Mouse (Mus musculus): ENCODE data around the gene Rasal1. TPM values are rescaled to one million over a fixed set of nuclear protein-coding genes. Genes with fewer than 3 reads are reported as not detected.
A peak's percentile ranks its signal among the peaks of the same experiment; 100 is the strongest.

Gene Rasal1
- 0.70 and 0.78 TPM in 2 replicates for polyA plus RNA-seq (2015; fragmentation: Nextera tagmentation; extraction: Ambion mirVana)

DNA sequence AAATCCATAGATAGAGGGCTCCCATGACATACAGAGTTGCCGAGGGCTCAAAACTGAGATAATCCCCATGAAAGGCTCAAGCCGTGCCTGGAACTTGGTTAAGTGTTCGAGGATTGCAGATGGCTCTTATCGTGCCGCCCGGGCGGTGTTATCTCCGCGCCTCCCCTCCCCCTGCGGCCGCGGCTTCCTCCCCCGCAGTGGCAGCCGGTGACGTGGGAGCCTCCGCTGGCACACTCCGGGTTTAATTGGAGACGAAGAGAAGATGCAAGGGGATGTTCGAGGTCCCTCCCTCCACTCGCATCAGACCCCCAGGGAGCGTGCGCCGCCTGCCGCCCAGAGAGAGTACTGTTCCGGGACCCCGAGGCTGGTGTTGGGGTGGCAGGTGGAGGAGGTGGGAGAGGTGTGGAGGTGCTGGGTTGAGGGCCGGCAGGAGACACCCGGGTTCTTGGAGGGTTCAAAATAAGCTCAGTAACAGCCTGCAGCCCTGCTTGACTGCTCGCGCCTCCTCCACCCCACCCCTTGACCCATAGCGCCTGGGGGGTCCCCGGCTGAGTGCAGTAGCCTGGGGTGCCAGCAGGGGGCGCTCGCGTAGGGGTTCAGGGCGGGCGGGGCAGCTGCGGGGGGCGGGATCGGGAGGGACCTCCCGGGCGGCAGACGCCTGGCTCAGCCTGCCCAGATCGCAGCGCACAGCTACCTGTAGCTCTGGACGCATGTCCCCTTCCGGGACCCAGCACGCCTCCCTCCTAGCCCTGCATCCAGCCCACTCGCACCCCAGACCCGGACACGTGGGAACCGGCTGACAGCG, at the start of gene Rasal1:
Gene Rasal1, plus strand, starts transcription at position 244 of the 805 bp plus-strand sequence.
- ATAC-seq (ENCODE audit: low FRiP score, low read depth) = peak; percentile 60; the same call in 1 of the 2 replicates

DNA sequence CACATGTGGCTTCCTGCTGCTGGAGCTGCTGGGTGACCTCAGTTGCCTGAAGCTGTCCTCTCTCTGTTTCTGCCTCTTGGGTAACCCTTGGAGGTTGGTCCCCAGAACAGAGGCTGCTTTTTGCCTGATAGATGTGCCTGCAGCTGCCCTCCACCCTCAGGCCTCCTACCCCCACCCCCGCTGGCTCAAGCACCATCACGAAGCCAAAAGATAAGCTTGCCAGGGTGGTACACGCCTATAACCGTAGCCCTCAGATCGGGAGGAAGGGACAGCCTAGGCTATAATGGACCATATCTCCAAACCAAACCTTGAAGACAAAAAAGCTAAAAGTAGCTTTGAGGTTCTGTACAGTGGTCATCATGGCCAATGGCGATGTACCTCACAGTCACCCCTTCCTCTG, 49.0 kb upstream of the Rasal1 start:
- Histone ChIP-seq H3K4me1 (no peaks in the 10 kb centered on the region), H3K27me3 (no peaks in the 10 kb centered on the region), H3K36me3 (no peaks in the 10 kb centered on the region), H3K9me3 (no peaks in the 10 kb centered on the region), H3K4me2 (replicated peaks) (no peak overlapping the region), H3K27ac (no peak overlapping the region), H3K9ac (no peak overlapping the region), H3K4me3 (no peak overlapping the region)
- WGBS = 99% methylated on average over 6 of the region's 6 CpGs
- ATAC-seq (ENCODE audit: low FRiP score, low read depth) = no peak

More for the DNA sequence above, at the start of gene Rasal1:
- peak within 1 kb of the TSS; percentile 26 for H3K4me3 ChIP-seq
- no peaks in the 10 kb centered on the region for H3K9me3 ChIP-seq
- H3K36me3 ChIP-seq = no peaks in the 10 kb centered on the region
- no peak within 1 kb of the TSS for H3K27ac ChIP-seq
- H3K4me1 ChIP-seq = peaks cover 12% of the 10 kb centered on the region
- 1% methylated on average over 53 of the region's 53 CpGs for WGBS
- peak within 1 kb of the TSS; percentile 43; the same call in 1 of the 2 replicates for H3K9ac ChIP-seq
- peak within 1 kb of the TSS; percentile 58 for H3K4me2 ChIP-seq (replicated peaks)
- H3K27me3 ChIP-seq = peaks cover 82% of the 10 kb centered on the region

DNA sequence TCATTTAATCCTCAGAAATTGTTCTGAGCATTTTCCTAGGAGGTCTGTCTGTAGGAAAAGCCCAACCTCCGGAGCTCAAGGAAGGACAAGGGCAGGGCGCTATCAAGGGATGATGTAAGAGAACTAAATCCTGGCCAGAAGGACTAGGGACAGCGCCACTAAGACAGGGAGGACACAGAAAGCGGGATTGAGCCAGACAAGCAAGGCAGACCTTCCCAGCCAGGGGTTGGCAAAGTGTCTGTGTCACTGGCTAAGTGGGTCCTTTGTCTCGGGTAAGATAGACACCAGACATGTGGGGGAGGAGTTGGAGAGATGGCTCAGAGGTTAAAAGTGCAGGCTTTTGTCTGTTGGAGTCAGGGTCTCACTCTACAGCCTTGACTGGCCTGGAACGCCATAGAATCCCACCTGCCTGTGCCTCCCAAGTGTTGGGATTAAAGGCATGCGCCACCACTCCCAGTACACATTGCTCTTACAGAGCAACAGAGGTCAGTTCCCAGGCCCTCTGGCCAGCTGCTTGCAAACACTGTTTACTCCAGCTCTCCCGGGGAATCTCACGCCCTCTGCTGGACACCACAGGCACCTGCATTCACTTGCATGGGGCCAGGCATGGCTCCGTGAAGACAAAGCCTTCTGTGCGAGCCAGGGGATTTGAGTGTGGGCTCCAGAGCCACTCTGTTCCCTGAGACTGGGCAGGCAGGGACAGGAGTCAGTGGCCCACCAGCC, 47.5 kb upstream of the Rasal1 start:
- Histone ChIP-seq H3K27ac (no peak overlapping the region), H3K4me1 (peaks cover 5% of the 10 kb centered on the region; the same call in 1 of the 2 replicates), H3K9ac (no peak overlapping the region), H3K4me2 (replicated peaks) (no peak overlapping the region), H3K9me3 (no peaks in the 10 kb centered on the region), H3K27me3 (no peaks in the 10 kb centered on the region), H3K4me3 (no peak overlapping the region), H3K36me3 (no peaks in the 10 kb centered on the region)
- 64% methylated on average over 11 of the region's 11 CpGs for WGBS
- ATAC-seq (ENCODE audit: low FRiP score, low read depth) = no peak

DNA sequence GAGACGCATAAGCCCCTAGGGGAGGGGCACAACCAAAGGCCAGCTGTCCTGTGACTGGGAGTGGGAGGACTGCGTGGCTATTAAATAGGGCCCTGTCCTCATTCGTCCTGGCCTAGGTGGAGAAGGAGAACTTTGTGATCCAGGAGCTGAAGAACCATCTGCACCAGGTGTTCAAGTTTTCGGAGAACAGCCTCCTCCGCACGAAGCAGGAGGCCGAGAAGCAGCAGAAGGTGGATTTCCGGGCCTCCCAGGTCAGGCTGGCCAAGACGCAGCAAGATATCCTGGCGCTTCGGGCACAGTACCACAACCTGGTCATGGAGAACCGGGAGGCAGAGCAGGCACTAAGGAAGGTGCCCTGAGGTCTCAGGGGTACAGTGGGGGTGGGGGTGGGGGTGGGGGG, 46.4 kb upstream of the Rasal1 start:
- no peaks in the 10 kb centered on the region for H3K9me3 ChIP-seq
- no peak for ATAC-seq (ENCODE audit: low FRiP score, low read depth)
- no peak overlapping the region for H3K27ac ChIP-seq
- WGBS = 84% methylated on average over 12 of the region's 12 CpGs
- peaks cover 4% of the 10 kb centered on the region for H3K36me3 ChIP-seq
- H3K4me2 ChIP-seq (replicated peaks) = no peak overlapping the region
- H3K9ac ChIP-seq = no peak overlapping the region
- H3K4me3 ChIP-seq = no peak overlapping the region
- no peaks in the 10 kb centered on the region for H3K27me3 ChIP-seq
- peaks cover 5% of the 10 kb centered on the region; the same call in 1 of the 2 replicates for H3K4me1 ChIP-seq

DNA sequence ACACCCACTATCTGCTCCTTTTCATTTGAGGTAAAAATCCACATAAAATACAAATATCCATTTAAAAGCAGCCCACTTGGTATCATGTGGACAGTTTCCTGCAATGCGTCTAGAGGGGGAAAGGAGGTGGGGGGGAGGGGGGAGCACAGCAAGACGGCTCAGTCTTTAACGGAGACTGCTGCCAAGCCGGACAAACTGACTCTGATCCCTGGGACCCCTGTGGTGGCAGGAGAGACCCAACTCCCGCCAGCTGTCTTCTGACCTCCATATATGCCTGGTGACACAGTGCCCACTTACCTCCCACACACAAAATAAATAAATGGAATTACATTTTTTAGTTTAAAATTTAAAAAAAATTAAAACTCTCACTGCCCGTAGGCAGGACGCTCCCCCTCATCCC, 45.1 kb upstream of the Rasal1 start:
- Histone ChIP-seq H3K27ac (no peak overlapping the region), H3K9ac (no peak overlapping the region), H3K27me3 (no peaks in the 10 kb centered on the region), H3K4me1 (peaks cover 5% of the 10 kb centered on the region; the same call in 1 of the 2 replicates), H3K4me3 (no peak overlapping the region), H3K36me3 (peaks cover 13% of the 10 kb centered on the region), H3K4me2 (replicated peaks) (no peak overlapping the region), H3K9me3 (no peaks in the 10 kb centered on the region)
- no peak for ATAC-seq (ENCODE audit: low FRiP score, low read depth)
- 65% methylated on average over 7 of the region's 7 CpGs for WGBS

DNA sequence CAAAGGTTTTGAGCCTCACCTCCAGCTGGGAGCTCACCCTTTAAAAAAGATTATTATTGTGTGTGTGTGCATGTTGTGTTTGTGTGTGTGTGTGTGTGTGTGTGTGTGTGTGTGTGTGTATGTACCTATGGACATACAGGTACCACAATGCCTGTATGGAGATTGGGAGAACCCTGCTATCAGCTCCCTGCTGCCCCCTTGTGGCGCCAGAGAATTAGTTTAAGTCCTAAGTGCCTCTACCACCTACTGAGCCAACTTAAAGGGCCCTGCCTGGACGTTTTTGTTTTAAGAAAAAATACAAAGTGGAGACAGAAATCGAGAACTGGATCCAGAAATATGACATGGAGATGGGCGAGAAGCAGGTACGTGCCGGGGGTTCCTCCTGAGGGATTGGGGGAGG, 43.8 kb upstream of the Rasal1 start:
- H3K4me1 ChIP-seq = peaks cover 5% of the 10 kb centered on the region; the same call in 1 of the 2 replicates
- 3% methylated on average over 6 of the region's 6 CpGs for WGBS
- 0 out of 2 replicates have a peak, but pooled peaks have one; percentile 49 for ATAC-seq (ENCODE audit: low FRiP score, low read depth)
- H3K27me3 ChIP-seq = no peaks in the 10 kb centered on the region
- H3K4me3 ChIP-seq = peak overlapping the region; percentile 41
- H3K4me2 ChIP-seq (replicated peaks) = peak overlapping the region; percentile 74
- no peak overlapping the region for H3K27ac ChIP-seq
- peak overlapping the region; percentile 57 for H3K9ac ChIP-seq
- H3K9me3 ChIP-seq = no peaks in the 10 kb centered on the region
- H3K36me3 ChIP-seq = peaks cover 19% of the 10 kb centered on the region

DNA sequence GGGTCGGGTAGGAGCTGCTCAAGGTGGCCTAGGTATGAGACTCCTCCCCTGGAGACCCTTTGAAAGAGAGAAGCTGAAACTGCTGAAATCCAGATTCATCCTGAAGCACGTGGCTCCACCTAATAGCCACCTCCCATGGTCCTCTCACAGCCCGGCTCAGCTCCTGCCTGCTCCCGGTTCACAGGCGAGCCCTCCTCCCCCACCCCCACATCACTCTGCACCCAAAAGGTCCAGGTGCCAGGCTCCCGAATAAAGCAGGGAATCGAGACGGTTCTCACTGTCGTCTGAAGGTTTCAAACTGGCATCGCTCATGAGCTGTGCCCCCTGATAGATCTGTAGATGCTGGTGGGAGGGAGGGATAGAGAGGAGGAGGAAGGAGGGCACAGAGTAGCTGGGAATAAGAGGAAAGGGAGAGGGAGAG, 43.4 kb upstream of the Rasal1 start:
- Histone ChIP-seq H3K27me3 (no peaks in the 10 kb centered on the region), H3K4me3 (peak overlapping the region; percentile 41), H3K36me3 (peaks cover 23% of the 10 kb centered on the region), H3K9ac (peak overlapping the region; percentile 57), H3K9me3 (no peaks in the 10 kb centered on the region), H3K27ac (0 out of 2 replicates have a peak overlapping the region, but pooled peaks have one; percentile 52), H3K4me1 (peaks cover 5% of the 10 kb centered on the region; the same call in 1 of the 2 replicates), H3K4me2 (replicated peaks) (peak overlapping the region; percentile 74)
- WGBS = 1% methylated on average over 10 of the region's 10 CpGs
- ATAC-seq (ENCODE audit: low FRiP score, low read depth) = peak; percentile 34

DNA sequence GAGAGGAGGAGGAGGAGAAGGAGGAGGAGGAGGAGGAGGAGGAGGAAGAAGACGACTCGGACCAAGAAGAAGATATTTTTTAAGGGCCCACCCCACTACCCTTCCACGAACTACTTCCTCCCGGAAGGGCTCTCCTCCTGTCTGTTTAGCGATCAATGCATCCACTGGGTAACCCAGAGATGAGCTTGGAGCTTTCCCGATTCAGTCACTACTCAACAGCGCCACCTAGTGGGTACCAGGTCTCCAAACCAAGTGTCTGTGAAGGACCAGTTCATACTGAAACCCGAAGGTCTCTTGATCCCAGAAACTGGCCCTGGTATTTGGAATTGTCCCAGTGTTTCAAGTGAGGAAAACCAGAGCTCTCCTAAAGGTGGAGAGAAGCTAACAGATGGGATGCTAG, 42.9 kb upstream of the Rasal1 start:
- under 1% methylated on average over 8 of the region's 8 CpGs for WGBS
- Histone ChIP-seq H3K27me3 (no peaks in the 10 kb centered on the region), H3K27ac (no peak overlapping the region), H3K4me1 (peaks cover 5% of the 10 kb centered on the region; the same call in 1 of the 2 replicates), H3K36me3 (peaks cover 23% of the 10 kb centered on the region), H3K4me2 (replicated peaks) (peak overlapping the region; percentile 74), H3K4me3 (peak overlapping the region; percentile 41), H3K9ac (no peak overlapping the region; the same call in 1 of the 2 replicates), H3K9me3 (no peaks in the 10 kb centered on the region)
- peak; percentile 30; the same call in 1 of the 2 replicates for ATAC-seq (ENCODE audit: low FRiP score, low read depth)

DNA sequence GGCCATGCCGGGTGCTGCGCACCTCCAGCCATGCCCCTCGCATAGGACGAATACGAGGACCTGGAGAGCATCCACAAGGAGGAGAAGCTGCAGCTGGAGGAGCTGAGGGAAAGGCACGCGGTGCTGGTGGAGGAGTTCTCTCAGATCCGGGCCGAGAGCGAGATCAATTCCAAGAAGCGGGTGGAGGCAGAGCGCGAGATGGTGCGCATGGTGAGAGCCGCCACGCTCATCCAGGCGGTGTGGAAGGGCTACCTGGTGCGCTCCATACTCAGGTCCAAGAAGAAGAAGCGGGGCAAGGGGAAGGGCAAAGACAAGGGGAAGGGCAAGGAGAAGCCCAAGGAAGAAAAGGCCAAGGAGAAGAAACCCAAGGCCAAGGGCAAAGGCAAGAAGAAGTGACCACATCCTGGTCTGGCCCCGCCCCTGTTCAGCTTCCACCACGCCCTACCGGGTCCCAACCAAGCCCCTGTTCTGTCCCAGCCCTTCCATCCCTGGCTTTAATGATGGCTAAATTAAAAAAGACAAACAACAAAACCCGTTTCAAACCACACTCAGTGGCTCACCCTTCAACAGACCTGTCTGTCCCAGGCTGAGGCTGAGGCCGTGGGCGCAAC, 41.9 kb upstream of the Rasal1 start:
- Histone ChIP-seq H3K27ac (no peak overlapping the region), H3K4me1 (peaks cover 14% of the 10 kb centered on the region), H3K4me2 (replicated peaks) (no peak overlapping the region), H3K4me3 (no peak overlapping the region), H3K27me3 (no peaks in the 10 kb centered on the region), H3K9me3 (no peaks in the 10 kb centered on the region), H3K36me3 (peaks cover 23% of the 10 kb centered on the region), H3K9ac (no peak overlapping the region)
- WGBS = 70% methylated on average over 25 of the region's 25 CpGs
- ATAC-seq (ENCODE audit: low FRiP score, low read depth) = no peak

DNA sequence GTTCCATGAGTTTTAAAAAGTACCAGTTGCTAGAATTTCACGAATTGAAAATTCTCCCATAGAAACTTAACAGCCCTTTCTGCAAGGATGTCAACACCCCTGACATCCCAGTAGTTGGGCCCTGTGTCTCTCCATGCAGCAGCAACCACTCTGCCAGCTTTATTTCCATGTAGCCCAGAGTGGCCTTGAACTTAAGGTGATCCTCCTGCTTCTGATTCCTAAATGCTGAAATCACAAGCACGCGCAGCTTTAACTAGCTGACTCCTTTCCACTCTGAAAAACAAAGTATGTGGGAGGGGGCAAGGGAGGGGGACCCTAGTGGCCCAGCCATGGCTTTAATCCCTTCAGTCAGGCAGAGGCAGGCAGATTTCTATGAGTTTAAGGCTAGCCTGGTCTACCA, 41.3 kb upstream of the Rasal1 start:
- no peak overlapping the region for H3K4me2 ChIP-seq (replicated peaks)
- peaks cover 23% of the 10 kb centered on the region for H3K36me3 ChIP-seq
- no peak overlapping the region for H3K27ac ChIP-seq
- H3K4me1 ChIP-seq = peaks cover 16% of the 10 kb centered on the region
- no peaks in the 10 kb centered on the region for H3K9me3 ChIP-seq
- no peak for ATAC-seq (ENCODE audit: low FRiP score, low read depth)
- H3K9ac ChIP-seq = no peak overlapping the region
- WGBS = 70% methylated on average over 3 of the region's 3 CpGs
- H3K4me3 ChIP-seq = no peak overlapping the region
- H3K27me3 ChIP-seq = no peaks in the 10 kb centered on the region

DNA sequence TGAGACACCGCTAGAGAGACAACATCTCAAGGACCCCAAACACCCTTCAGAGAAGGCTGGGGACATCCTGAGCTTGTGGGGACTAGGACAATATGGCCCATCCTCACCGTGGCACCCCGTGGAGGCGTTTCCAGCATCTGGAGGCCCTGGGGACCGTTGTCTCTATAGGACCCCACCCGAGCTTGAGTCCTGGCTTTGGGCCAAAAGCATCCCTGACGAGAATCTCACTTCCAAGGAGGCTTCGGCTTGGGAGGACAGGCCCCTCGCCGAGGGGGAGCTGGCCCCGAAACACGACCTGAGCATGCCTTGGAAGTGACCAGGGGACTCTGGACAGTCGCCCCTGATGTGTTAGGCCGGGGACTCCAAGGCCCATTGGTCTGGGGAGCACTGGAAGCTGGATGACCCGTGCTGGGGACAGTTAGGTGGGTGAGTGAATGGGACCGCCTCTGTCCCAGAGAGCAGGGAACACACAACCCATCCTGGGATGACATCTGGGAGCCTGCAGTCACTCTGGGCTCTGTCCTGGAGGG, 39.3 kb upstream of the Rasal1 start:
- H3K4me3 ChIP-seq = no peak overlapping the region
- no peak overlapping the region for H3K27ac ChIP-seq
- H3K36me3 ChIP-seq = peaks cover 23% of the 10 kb centered on the region
- 0 out of 2 replicates have a peak overlapping the region, but pooled peaks have one; percentile 2 for H3K9ac ChIP-seq
- no peaks in the 10 kb centered on the region for H3K9me3 ChIP-seq
- WGBS = 87% methylated on average over 16 of the region's 16 CpGs
- no peak overlapping the region for H3K4me2 ChIP-seq (replicated peaks)
- ATAC-seq (ENCODE audit: low FRiP score, low read depth) = no peak
- H3K4me1 ChIP-seq = peaks cover 23% of the 10 kb centered on the region
- H3K27me3 ChIP-seq = no peaks in the 10 kb centered on the region

Measured in limb, embryonic 13.5 days (tissue).